Mouse (Mus musculus) erythroblast, embryonic 14.5 days (primary cell): Measurements from ENCODE around the gene Olfr744. TPM values are rescaled to one million over a fixed set of nuclear protein-coding genes. Genes with fewer than 3 reads are reported as not detected.
"Not testable (repeated sequence)": the region's sequence is repeated elsewhere in the genome, so short reads cannot be mapped to it uniquely, and the experiment has no call there.

ENCODE experiments used
- H3K27me3 ChIP-seq: 2 replicates; pipeline ENCODE4 v1.6.1; 2012; ENCODE audit warnings: inconsistent platforms; ENCODE audit not compliant: control insufficient read depth
- H3K36me3 ChIP-seq: 2 replicates; pipeline ENCODE4 v1.6.1; 2012; ENCODE audit warnings: mild to moderate bottlenecking, inconsistent platforms; ENCODE audit not compliant: control insufficient read depth
- H3K4me1 ChIP-seq: 2 replicates; pipeline ENCODE4 v1.6.1; 2012; ENCODE audit warnings: inconsistent platforms; ENCODE audit not compliant: control insufficient read depth
- H3K4me3 ChIP-seq: replicated peaks from 2 replicates; pipeline ENCODE3; 2012; ENCODE audit warnings: moderate library complexity, mild to moderate bottlenecking, inconsistent platforms
- H3K9me3 ChIP-seq: 2 replicates; pipeline ENCODE4 v1.6.1; 2012; ENCODE audit warnings: low read length, inconsistent platforms, mixed read lengths; ENCODE audit not compliant: control insufficient read depth
- GATA1 ChIP-seq: IDR thresholded peaks from 2 replicates; pipeline ENCODE4 v1.6.1; 2012; ENCODE audit warnings: low read length, inconsistent platforms, mixed read lengths
- TAL1 ChIP-seq: IDR thresholded peaks from 3 replicates; pipeline ENCODE4 v1.6.1; 2012; ENCODE audit warnings: low read length, inconsistent platforms, mixed read lengths
- polyA plus RNA-seq: library from polyadenylated mRNA; stranded (reverse); fragments of >175 nt; gene quantifications from 2 replicates; pipeline ENCODE4 v1.2.3, GENCODE M21; 2012

Gene Olfr744
- polyA plus RNA-seq = not detected in 2 replicates

GRCm38 (mm10) chr14:50614579-50614978 is at the start of gene Olfr744:
Gene Olfr744 (plus strand): TSS chr14:50614879.
- Histone ChIP-seq H3K36me3 (no peaks in the 10 kb centered on the region), H3K4me3 (no peak within 1 kb of the TSS), H3K27me3 (no peaks in the 10 kb centered on the region), H3K9me3 (peaks cover 2% of the 10 kb centered on the region; the same call in 1 of the 2 replicates), H3K4me1 (no peaks in the 10 kb centered on the region)
- TF ChIP-seq GATA1 (no peak), TAL1 (no peak)

GRCm38 (mm10) chr14:50573056-50573455 is 41.6 kb upstream of the Olfr744 start:
- H3K27me3 ChIP-seq, H3K36me3 ChIP-seq, H3K4me1 ChIP-seq, H3K4me3 ChIP-seq, H3K9me3 ChIP-seq: not testable (repeated sequence)

GRCm38 (mm10) chr14:50639088-50639487 is 24.4 kb downstream of the Olfr744 start, which contains the start of gene Olfr745:
Gene Olfr745 (plus strand): TSS chr14:50639388.
- TF ChIP-seq TAL1 (no peak), GATA1 (no peak)
- Histone ChIP-seq H3K4me3 (no peak within 1 kb of the TSS), H3K36me3 (no peaks in the 10 kb centered on the region)

GRCm38 (mm10) chr14:50646783-50647182 is 32.1 kb downstream of the Olfr744 start, which contains the start of gene Olfr746:
Gene Olfr746 (plus strand): TSS chr14:50647083.
- Histone ChIP-seq H3K36me3 (no peaks in the 10 kb centered on the region), H3K9me3 (no peaks in the 10 kb centered on the region), H3K4me3 (no peak within 1 kb of the TSS), H3K4me1 (no peaks in the 10 kb centered on the region), H3K27me3 (no peaks in the 10 kb centered on the region)
- TF ChIP-seq TAL1 (no peak), GATA1 (no peak)

More at GRCm38 (mm10) chr14:50639088-50639487, 24.4 kb downstream of the Olfr744 start, which contains the start of gene Olfr745:
- no peaks in the 10 kb centered on the region for H3K4me1 ChIP-seq
- no peaks in the 10 kb centered on the region for H3K9me3 ChIP-seq
- no peaks in the 10 kb centered on the region for H3K27me3 ChIP-seq

Other genes with a start within 250 kb of the Olfr744 start
- 0.02 TPM in 1 of 2 replicates, not detected in the other for gene Olfr736, start 233.7 kb upstream of the Olfr744 start, polyA plus RNA-seq
- 0.05 TPM in 1 of 2 replicates, not detected in the other for gene Olfr738, start 207.3 kb upstream of the Olfr744 start, polyA plus RNA-seq
- gene Olfr739, start 196.3 kb upstream of the Olfr744 start, polyA plus RNA-seq = not detected in 2 replicates
- gene Olfr740, start 169.3 kb upstream of the Olfr744 start, polyA plus RNA-seq = not detected in 2 replicates
- not detected in 2 replicates for gene Olfr741, start 142.1 kb upstream of the Olfr744 start, polyA plus RNA-seq
- gene Olfr742, start 111.3 kb upstream of the Olfr744 start, polyA plus RNA-seq = not detected in 2 replicates
- gene Olfr743, start 93.0 kb upstream of the Olfr744 start, polyA plus RNA-seq = not detected in 2 replicates
- not detected in 2 replicates for gene Olfr745, start 24.5 kb downstream of the Olfr744 start, polyA plus RNA-seq
- not detected in 2 replicates for gene Olfr746, start 32.2 kb downstream of the Olfr744 start, polyA plus RNA-seq
- gene Olfr747, start 78.3 kb downstream of the Olfr744 start, polyA plus RNA-seq = not detected in 2 replicates
- not detected in 2 replicates for gene Olfr748, start 92.5 kb downstream of the Olfr744 start, polyA plus RNA-seq
- 0.03 TPM in 1 of 2 replicates, not detected in the other for gene Olfr749, start 130.2 kb downstream of the Olfr744 start, polyA plus RNA-seq
- gene Ttc5, start 170.6 kb downstream of the Olfr744 start, polyA plus RNA-seq = 0.35 and 0.69 TPM in 2 replicates
- gene Ccnb1ip1, start 192.9 kb downstream of the Olfr744 start, polyA plus RNA-seq = 0.06 and 0.08 TPM in 2 replicates
- 0.41 and 0.54 TPM in 2 replicates for gene Parp2, start 193.0 kb downstream of the Olfr744 start, polyA plus RNA-seq